Comparison of ENCODE assay signal across 13 mouse cellular contexts in the genomic region with DNA sequence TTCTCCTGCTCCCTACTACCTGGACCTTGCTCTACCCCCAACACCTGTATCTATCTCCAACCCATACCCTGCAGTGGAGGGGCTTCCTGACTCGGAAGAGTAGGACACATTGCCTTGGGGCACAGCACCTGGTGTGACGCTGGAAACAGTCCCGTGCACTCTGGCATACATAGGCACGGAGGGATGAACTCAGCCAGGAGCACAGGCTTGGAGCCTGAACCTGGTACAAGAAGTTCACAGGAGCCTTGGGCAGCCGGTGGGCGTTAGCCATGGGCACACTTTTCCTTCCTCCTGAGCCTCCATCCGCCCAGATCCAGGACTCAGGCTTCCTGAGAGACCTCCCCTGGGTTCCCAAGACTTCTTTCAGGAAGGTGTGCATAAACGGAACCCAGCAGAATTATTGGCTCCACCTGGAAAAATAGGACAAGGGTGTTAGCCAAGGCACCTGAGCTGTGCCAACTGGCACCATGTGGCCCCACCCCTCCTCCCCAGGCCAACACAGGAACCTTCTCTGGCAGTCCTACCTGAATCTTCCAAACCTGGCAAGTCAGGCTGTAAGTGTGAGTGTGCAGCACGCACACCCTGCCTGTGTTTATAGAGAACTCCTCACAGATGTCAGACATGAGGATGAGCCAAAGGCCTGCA. TPM values are rescaled to one million over a fixed set of nuclear protein-coding genes. Genes with fewer than 3 reads are reported as not detected.
DNase-seq lines count a peak whose midpoint lies in the region; ATAC-seq and TF ChIP-seq lines count a peak whose summit lies in the region.
"Had no signal": no experiment of that assay in that cellular context is flagged by ENCODE, and none has a peak within 500 bp of the region (broad histone marks: within the 10 kb centered on the region; RNA-seq: fewer than 3 reads in every experiment).

No protein-coding gene starts in this region.

- ATAC-seq in neutrophil, adult 5-6 weeks (ENCODE audit: extremely low read depth, insufficient number of reproducible peaks, low FRiP score, poor library complexity, severe bottlenecking): peak; percentile 21; the same call in 1 of the 2 replicates
- ATAC-seq: forebrain, embryonic 15.5 days had no signal

- DNase-seq in kidney, adult 2 months: peak; percentile 55
- no peak for DNase-seq in kidney, postnatal 4 days
- DNase-seq in cerebellum, adult 18-20 months: peak; percentile 83 to 85
- peak; percentile 79 to 81 for DNase-seq in cerebellum, postnatal 36 days
- no peak for DNase-seq in c-Kit-positive CD71-positive TER-119-positive erythroid progenitor cells, embryonic 14.5 days (ENCODE audit: low spot score)
- DNase-seq in adrenal gland, postnatal 14 days: no peak
- DNase-seq: adrenal gland, postnatal 36 days; midbrain, embryonic 14.5 days; thymus, postnatal 4 days had no signal

- WGBS in kidney, adult 2 months: 62% methylated on average over 9 of the region's 9 CpGs

- no peak for TF ChIP-seq POLR2A in kidney, adult 2 months (IDR thresholded peaks at IDR 0.05; ENCODE audit: low read depth, low read length)

- H3K4me1 ChIP-seq in kidney, adult 2 months (ENCODE audit: control insufficient read depth, insufficient read depth, low read length): no peaks in the 10 kb centered on the region
- H3K4me1 ChIP-seq: forebrain, embryonic 15.5 days had no signal

- no peak overlapping the region for H3K4me3 ChIP-seq in kidney, adult 2 months (ENCODE audit: insufficient read depth, low read depth, low read length)
- H3K4me3 ChIP-seq: forebrain, embryonic 15.5 days had no signal

- no peaks in the 10 kb centered on the region for H3K36me3 ChIP-seq in kidney, adult 2 months (ENCODE audit: control insufficient read depth, insufficient read depth, low read length)
- H3K36me3 ChIP-seq: forebrain, embryonic 15.5 days had no signal

- H3K27me3 ChIP-seq in kidney, adult 2 months (replicated peaks; ENCODE audit: control insufficient read depth, insufficient read depth, low read length): no peaks in the 10 kb centered on the region
- H3K27me3 ChIP-seq: forebrain, embryonic 15.5 days had no signal

- peak overlapping the region; percentile 2; the same call in 1 of the 2 replicates for H3K27ac ChIP-seq in kidney, adult 2 months (ENCODE audit: insufficient read depth, low read depth, low read length)
- H3K27ac ChIP-seq: forebrain, embryonic 15.5 days; hindbrain, postnatal 0 days; liver, embryonic 14.5 days had no signal

- TF ChIP-seq CTCF in kidney, adult 2 months (conservative IDR thresholded peaks at IDR 0.05; ENCODE audit: insufficient read depth, insufficient read length, low read depth, low read length): no peak

RNA-seq across cellular contexts. Expression of a gene that starts 26.5 kb away (rescaled TPM):
- 128 and 144 TPM in 2 replicates for polyA plus RNA-seq in kidney, adult 2 months (2012; rRNA removed)
- total RNA-seq in neutrophil, adult 5-6 weeks (2017): 43.6 and 44.3 TPM in 2 replicates
- total RNA-seq in adrenal gland, postnatal 14 days (2021): 26.8 and 33.4 TPM in 2 replicates

Comparison
In these comparisons a context has a peak if more than half of its experiments do, and no peak if none do; other contexts are left out.
1. DNase-seq: peak in kidney, adult 2 months (single experiment), cerebellum, adult 18-20 months (2 of 2) and cerebellum, postnatal 36 days (2 of 2); none in kidney, postnatal 4 days (0 of 2), c-Kit-positive CD71-positive TER-119-positive erythroid progenitor cells, embryonic 14.5 days (single experiment) and adrenal gland, postnatal 14 days (single experiment).